Mouse (Mus musculus) stomach, embryonic 16.5 days (tissue): ENCODE measurements at regions not wholly inside any gene's neighbourhood (a gene's known extent, or its start where the extent isn't known, plus 50 kb on each side); places are given as distances from the start of the nearest gene placed in this dataset.

Source experiments
- ATAC-seq: fragments of 200-750 bp; cut with Nextera tagmentation; 2 replicates; pipeline ENCODE4 v1.8.0; 2017; ENCODE audit warnings: moderate number of reproducible peaks, moderate TSS enrichment; ENCODE audit not compliant: insufficient read depth, low FRiP score
- H3K27ac ChIP-seq: fragments of 300-500 bp; sonication (generic); 2 replicates; pipeline ENCODE4 v1.5.1; 2014; ENCODE audit warnings: low read length
- H3K27me3 ChIP-seq: fragments of 300-500 bp; sonication (generic); 2 replicates; pipeline ENCODE4 v1.6.1; 2014; ENCODE audit warnings: low read length, control low read depth, mixed read lengths; ENCODE audit not compliant: control insufficient read depth, insufficient read depth
- H3K36me3 ChIP-seq: fragments of 300-500 bp; sonication (generic); 2 replicates; pipeline ENCODE4 v1.6.1; 2014; ENCODE audit warnings: low read length; ENCODE audit not compliant: control insufficient read depth, insufficient read depth
- H3K4me1 ChIP-seq: fragments of 300-500 bp; sonication (generic); 2 replicates; pipeline ENCODE4 v1.6.1; 2014; ENCODE audit warnings: low read length, control low read depth, mixed read lengths; ENCODE audit not compliant: control insufficient read depth, insufficient read depth
- H3K4me2 ChIP-seq: fragments of 300-500 bp; sonication (generic); 2 replicates; pipeline ENCODE4 v1.6.1; 2014; ENCODE audit warnings: low read depth, low read length, mixed read lengths
- H3K4me3 ChIP-seq: fragments of 300-500 bp; sonication (generic); replicated peaks from 2 replicates; pipeline ENCODE4 v1.5.1; 2014; ENCODE audit warnings: mild to moderate bottlenecking, low read length
- H3K9ac ChIP-seq: fragments of 300-500 bp; sonication (generic); 2 replicates; pipeline ENCODE4 v1.6.1; 2014; ENCODE audit warnings: low read length
- H3K9me3 ChIP-seq: fragments of 300-500 bp; sonication (generic); replicated peaks from 2 replicates; pipeline ENCODE4 v1.6.1; 2016; ENCODE audit warnings: low read length, control low read depth; ENCODE audit not compliant: control insufficient read depth
- WGBS: fragments of 180-500 bp; shearing (Covaris S2); extraction: QIAGEN DNeasy Blood & Tissue Kit; methylation state at CpG from one replicate; pipeline ENCODE4 v1.1.7; 2014; 5-methylcytosine and 5-hydroxymethylcytosine counted together

GRCm38 (mm10) chr14:99713069-99713830 is 414.8 kb downstream of the Klf5 start:
- no peaks in the 10 kb centered on the region for H3K36me3 ChIP-seq
- ATAC-seq: no peak
- no peak overlapping the region for H3K9ac ChIP-seq
- H3K27me3 ChIP-seq: no peaks in the 10 kb centered on the region
- no peak overlapping the region for H3K4me2 ChIP-seq
- H3K4me3 ChIP-seq: no peak overlapping the region
- no peaks in the 10 kb centered on the region for H3K4me1 ChIP-seq
- 68% methylated on average over 8 of the region's 8 CpGs for WGBS
- no peaks in the 10 kb centered on the region for H3K9me3 ChIP-seq
- peak overlapping the region; percentile 60 for H3K27ac ChIP-seq

- H3K27ac ChIP-seq: no peak overlapping the region
- no peak for ATAC-seq
- 88% methylated on average over 7 of the region's 7 CpGs for WGBS
Measured at GRCm38 (mm10) chr14:99733474-99734199, 435.1 kb downstream of the Klf5 start.

GRCm38 (mm10) chr14:99734200-99734567 is 435.7 kb downstream of the Klf5 start:
- Histone ChIP-seq H3K9me3 (no peaks in the 10 kb centered on the region), H3K9ac (no peak overlapping the region), H3K4me1 (no peaks in the 10 kb centered on the region), H3K27me3 (no peaks in the 10 kb centered on the region), H3K36me3 (no peaks in the 10 kb centered on the region), H3K4me2 (no peak overlapping the region), H3K27ac (no peak overlapping the region), H3K4me3 (no peak overlapping the region)
- WGBS: 78% methylated on average over 7 of the region's 7 CpGs
- no peak for ATAC-seq

More at GRCm38 (mm10) chr14:99733474-99734199, 435.1 kb downstream of the Klf5 start:
- Histone ChIP-seq H3K4me2 (no peak overlapping the region), H3K4me1 (no peaks in the 10 kb centered on the region), H3K27me3 (no peaks in the 10 kb centered on the region), H3K9ac (no peak overlapping the region), H3K36me3 (no peaks in the 10 kb centered on the region), H3K4me3 (no peak overlapping the region), H3K9me3 (no peaks in the 10 kb centered on the region)

- no peak overlapping the region for H3K9ac ChIP-seq
- H3K27me3 ChIP-seq: no peaks in the 10 kb centered on the region
- H3K4me3 ChIP-seq: no peak overlapping the region
- 84% methylated on average over 17 of the region's 17 CpGs for WGBS
- no peak overlapping the region for H3K4me2 ChIP-seq
- no peak for ATAC-seq
- H3K9me3 ChIP-seq: no peaks in the 10 kb centered on the region
- no peaks in the 10 kb centered on the region for H3K36me3 ChIP-seq
- H3K27ac ChIP-seq: peak overlapping the region; percentile 46
- H3K4me1 ChIP-seq: no peaks in the 10 kb centered on the region
Measured at GRCm38 (mm10) chr14:99743625-99744297, 445.3 kb downstream of the Klf5 start.

- 55% methylated on average over 7 of the region's 7 CpGs for WGBS
- peak overlapping the region; percentile 42 for H3K27ac ChIP-seq
- ATAC-seq: no peak
- no peak overlapping the region for H3K4me2 ChIP-seq
- H3K9ac ChIP-seq: no peak overlapping the region
- no peaks in the 10 kb centered on the region for H3K36me3 ChIP-seq
- H3K27me3 ChIP-seq: no peaks in the 10 kb centered on the region
- no peak overlapping the region for H3K4me3 ChIP-seq
- no peaks in the 10 kb centered on the region for H3K9me3 ChIP-seq
- no peaks in the 10 kb centered on the region for H3K4me1 ChIP-seq
Measured at GRCm38 (mm10) chr14:99745209-99745608, 446.7 kb downstream of the Klf5 start.

GRCm38 (mm10) chr14:99748166-99748565 is 449.7 kb downstream of the Klf5 start:
- H3K36me3 ChIP-seq: no peaks in the 10 kb centered on the region
- no peaks in the 10 kb centered on the region for H3K27me3 ChIP-seq
- H3K9me3 ChIP-seq: no peaks in the 10 kb centered on the region
- no peak overlapping the region for H3K4me2 ChIP-seq
- 81% methylated on average over 17 of the region's 17 CpGs for WGBS
- H3K4me1 ChIP-seq: no peaks in the 10 kb centered on the region
- ATAC-seq: no peak
- peak overlapping the region; percentile 60; the same call in 1 of the 2 replicates for H3K27ac ChIP-seq
- no peak overlapping the region for H3K4me3 ChIP-seq
- H3K9ac ChIP-seq: no peak overlapping the region

GRCm38 (mm10) chr14:99749308-99750305 is 451.1 kb downstream of the Klf5 start:
- Histone ChIP-seq H3K4me2 (no peak overlapping the region), H3K4me3 (no peak overlapping the region), H3K27me3 (no peaks in the 10 kb centered on the region), H3K27ac (no peak overlapping the region), H3K4me1 (no peaks in the 10 kb centered on the region), H3K9ac (no peak overlapping the region), H3K9me3 (no peaks in the 10 kb centered on the region), H3K36me3 (no peaks in the 10 kb centered on the region)
- ATAC-seq: no peak
- 72% methylated on average over 12 of the region's 12 CpGs for WGBS

GRCm38 (mm10) chr14:99758045-99758444 is 459.6 kb downstream of the Klf5 start:
- ATAC-seq: no peak
- 47% methylated on average over 5 of the region's 5 CpGs for WGBS
- no peak overlapping the region for H3K9ac ChIP-seq
- no peak overlapping the region for H3K4me3 ChIP-seq
- no peak overlapping the region for H3K4me2 ChIP-seq
- H3K27ac ChIP-seq: no peak overlapping the region
- peaks cover 4% of the 10 kb centered on the region; the same call in 1 of the 2 replicates for H3K4me1 ChIP-seq
- no peaks in the 10 kb centered on the region for H3K36me3 ChIP-seq
- no peaks in the 10 kb centered on the region for H3K27me3 ChIP-seq
- no peaks in the 10 kb centered on the region for H3K9me3 ChIP-seq
